Mouse (Mus musculus): ENCODE measurements around the gene Slc1a2.

GRCm38 (mm10) chr2:102663865-102664264 is 5.4 kb downstream of the Slc1a2 start:
- TF ChIP-seq CTCF (conservative IDR thresholded peaks at IDR 0.05; ENCODE audit: low read length) (no peak), NANOG (IDR thresholded peaks at IDR 0.05; ENCODE audit: borderline replicate concordance, low read length) (no peak)
